Comparison of ENCODE assay signal across 19 mouse cellular contexts in the genomic region with DNA sequence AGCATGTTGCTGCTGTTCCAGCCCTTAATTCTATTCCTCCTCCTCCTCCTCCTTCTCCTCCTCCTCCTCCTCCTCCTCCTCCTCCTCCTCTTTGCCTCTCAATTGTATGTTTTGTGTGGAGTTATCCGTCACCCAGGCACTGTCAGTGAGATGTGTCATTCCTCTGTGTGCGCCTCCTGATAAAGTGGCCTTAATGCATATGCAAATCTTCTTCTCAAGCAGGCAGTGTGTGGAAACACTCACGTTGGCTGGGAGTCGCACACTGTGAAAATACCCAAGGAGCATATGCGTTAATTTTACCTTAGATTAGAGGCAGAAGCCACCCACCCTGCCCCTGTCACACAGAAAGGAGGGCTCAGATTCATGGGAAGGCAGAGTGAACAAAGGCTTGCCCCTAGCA.
DNase-seq lines count a peak whose midpoint lies in the region; ATAC-seq and TF ChIP-seq lines count a peak whose summit lies in the region.
"Had no signal": no experiment of that assay in that cellular context is flagged by ENCODE, and none has a peak within 500 bp of the region (broad histone marks: within the 10 kb centered on the region; RNA-seq: fewer than 3 reads in every experiment).

No protein-coding gene starts in this region.

- no peak for DNase-seq in forebrain, embryonic 11.5 days (ENCODE audit: low spot score)
- no peak for DNase-seq in liver
- DNase-seq in brain, embryonic 14.5 days (ENCODE audit: low read depth) = peak; percentile 65
- DNase-seq in liver, embryonic 13.5 days = no peak
- DNase-seq in cerebellum, postnatal 10 days = no peak
- DNase-seq in kidney, postnatal 14 days = no peak
- DNase-seq: adrenal gland, postnatal 25 days; cerebellum, postnatal 25 days; gastrocnemius, postnatal 36 days; heart, postnatal 36 days; lung, postnatal 14 days had no signal

- 28% methylated on average over 5 of the region's 5 CpGs for WGBS in forebrain, embryonic 12.5 days
- 41% methylated on average over 5 of the region's 5 CpGs for WGBS in forebrain, embryonic 11.5 days
- 17% methylated on average over 5 of the region's 5 CpGs for WGBS in liver, embryonic 12.5 days (ENCODE audit: insufficient replicate concordance)
- WGBS in liver, embryonic 13.5 days (ENCODE audit: insufficient replicate concordance) = 26% methylated on average over 5 of the region's 5 CpGs

- H3K27me3 ChIP-seq in forebrain, embryonic 12.5 days = 0 out of 2 replicates have a peak, but pooled peaks cover 4% of the 10 kb centered on the region
- H3K27me3 ChIP-seq in forebrain, embryonic 11.5 days (ENCODE audit: control insufficient read depth, insufficient read depth, low read length) = no peaks in the 10 kb centered on the region
- no peaks in the 10 kb centered on the region for H3K27me3 ChIP-seq in liver, embryonic 12.5 days (replicated peaks)
- H3K27me3 ChIP-seq in liver, embryonic 13.5 days = no peaks in the 10 kb centered on the region
- H3K27me3 ChIP-seq: limb, embryonic 15.5 days; midbrain, embryonic 12.5 days had no signal

- no peak overlapping the region for H3K27ac ChIP-seq in forebrain, embryonic 12.5 days
- no peak overlapping the region for H3K27ac ChIP-seq in forebrain, embryonic 11.5 days (ENCODE audit: low read depth, low read length)
- no peak overlapping the region for H3K27ac ChIP-seq in liver, embryonic 12.5 days
- H3K27ac ChIP-seq in liver, embryonic 13.5 days = no peak overlapping the region
- H3K27ac ChIP-seq: embryonic facial prominence, embryonic 13.5 days; heart, embryonic 10.5 days; layer of hippocampus, adult 2 months; limb, embryonic 15.5 days; midbrain, embryonic 12.5 days had no signal

- H3K4me1 ChIP-seq in forebrain, embryonic 12.5 days = peaks cover 5% of the 10 kb centered on the region; the same call in 1 of the 2 replicates
- H3K4me1 ChIP-seq in forebrain, embryonic 11.5 days (replicated peaks; ENCODE audit: control insufficient read depth, insufficient read depth, low read length) = no peaks in the 10 kb centered on the region
- no peaks in the 10 kb centered on the region for H3K4me1 ChIP-seq in liver, embryonic 12.5 days
- H3K4me1 ChIP-seq in liver, embryonic 13.5 days (replicated peaks) = no peaks in the 10 kb centered on the region
- H3K4me1 ChIP-seq: heart, embryonic 10.5 days; limb, embryonic 15.5 days; midbrain, embryonic 12.5 days had no signal

- no peak for TF ChIP-seq POLR2A in brain, embryonic 14.5 days (IDR thresholded peaks at IDR 0.05; ENCODE audit: borderline replicate concordance, extremely low read depth, insufficient read depth, insufficient read length, poor library complexity, severe bottlenecking)

- TF ChIP-seq CTCF in brain, embryonic 14.5 days (IDR thresholded peaks at IDR 0.05; ENCODE audit: borderline replicate concordance, extremely low read depth, insufficient read depth, insufficient read length) = no peak

- H3K9ac ChIP-seq in forebrain, embryonic 12.5 days = no peak overlapping the region
- H3K9ac ChIP-seq in forebrain, embryonic 11.5 days (ENCODE audit: low read length) = no peak overlapping the region
- H3K9ac ChIP-seq in liver, embryonic 12.5 days = no peak overlapping the region
- no peak overlapping the region for H3K9ac ChIP-seq in liver, embryonic 13.5 days
- H3K9ac ChIP-seq: embryonic facial prominence, embryonic 13.5 days; limb, embryonic 15.5 days; midbrain, embryonic 12.5 days had no signal

- ATAC-seq in forebrain, embryonic 12.5 days (ENCODE audit: low FRiP score) = peak; percentile 41; the same call in 1 of the 2 replicates
- no peak for ATAC-seq in forebrain, embryonic 11.5 days (replicated peaks; ENCODE audit: low FRiP score)
- ATAC-seq in liver, embryonic 12.5 days = peak; percentile 64
- ATAC-seq in liver, embryonic 13.5 days (ENCODE audit: low read depth) = peak; percentile 75
- ATAC-seq: intestine, embryonic 16.5 days had no signal

- no peaks in the 10 kb centered on the region for H3K36me3 ChIP-seq in forebrain, embryonic 12.5 days (replicated peaks)
- no peaks in the 10 kb centered on the region for H3K36me3 ChIP-seq in forebrain, embryonic 11.5 days (ENCODE audit: control insufficient read depth, insufficient read depth, low read length)
- H3K36me3 ChIP-seq in liver, embryonic 12.5 days = no peaks in the 10 kb centered on the region
- H3K36me3 ChIP-seq in liver, embryonic 13.5 days = no peaks in the 10 kb centered on the region
- H3K36me3 ChIP-seq: embryonic facial prominence, embryonic 13.5 days; heart, embryonic 10.5 days; limb, embryonic 15.5 days; midbrain, embryonic 12.5 days had no signal

- H3K4me3 ChIP-seq in forebrain, embryonic 12.5 days (replicated peaks) = no peak overlapping the region
- H3K4me3 ChIP-seq in forebrain, embryonic 11.5 days (ENCODE audit: low read depth, low read length) = no peak overlapping the region
- no peak overlapping the region for H3K4me3 ChIP-seq in liver, embryonic 12.5 days
- no peak overlapping the region for H3K4me3 ChIP-seq in liver, embryonic 13.5 days (replicated peaks)
- H3K4me3 ChIP-seq: embryonic facial prominence, embryonic 13.5 days; heart, embryonic 10.5 days; layer of hippocampus, adult 2 months; limb, embryonic 15.5 days; midbrain, embryonic 12.5 days had no signal

- H3K9me3 ChIP-seq in forebrain, embryonic 12.5 days = no peaks in the 10 kb centered on the region
- no peaks in the 10 kb centered on the region for H3K9me3 ChIP-seq in forebrain, embryonic 11.5 days (ENCODE audit: control insufficient read depth, low read length)
- no peaks in the 10 kb centered on the region for H3K9me3 ChIP-seq in liver, embryonic 12.5 days (replicated peaks)
- H3K9me3 ChIP-seq in liver, embryonic 13.5 days (replicated peaks) = no peaks in the 10 kb centered on the region
- H3K9me3 ChIP-seq: embryonic facial prominence, embryonic 13.5 days; heart, embryonic 10.5 days; limb, embryonic 15.5 days; midbrain, embryonic 12.5 days had no signal

- H3K4me2 ChIP-seq in forebrain, embryonic 12.5 days = no peak overlapping the region
- no peak overlapping the region for H3K4me2 ChIP-seq in forebrain, embryonic 11.5 days (ENCODE audit: low read depth, low read length, severe bottlenecking)
- H3K4me2 ChIP-seq in liver, embryonic 12.5 days = no peak overlapping the region
- H3K4me2 ChIP-seq in liver, embryonic 13.5 days = no peak overlapping the region
- H3K4me2 ChIP-seq: embryonic facial prominence, embryonic 13.5 days; limb, embryonic 15.5 days; midbrain, embryonic 12.5 days had no signal
